In the genomic region with DNA sequence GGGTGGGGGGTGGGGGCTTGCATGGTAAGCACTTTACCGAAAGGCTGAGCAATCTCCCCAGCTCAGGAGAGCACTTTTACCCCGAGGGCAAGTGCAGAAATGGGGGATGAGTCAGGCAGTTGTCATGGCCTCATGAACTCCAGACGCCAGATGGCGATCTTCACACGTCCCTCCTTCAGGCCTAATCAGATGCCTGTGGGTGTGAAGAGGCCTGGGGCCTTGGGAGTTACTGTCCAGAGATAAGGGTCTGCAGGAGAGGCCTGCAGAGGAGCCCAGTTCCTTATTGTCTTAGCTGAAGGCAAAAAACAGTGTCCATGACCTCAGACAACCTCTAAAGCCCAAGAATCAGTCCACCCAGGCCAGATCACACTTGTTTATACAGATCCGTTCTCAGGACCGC, we compare ENCODE assay signal across 8 mouse cellular contexts. TPM values are rescaled to one million over a fixed set of nuclear protein-coding genes. Genes with fewer than 3 reads are reported as not detected.
A peak's percentile ranks its signal among the peaks of the same experiment; 100 is the strongest.
DNase-seq lines count a peak whose midpoint lies in the region; ATAC-seq and TF ChIP-seq lines count a peak whose summit lies in the region.

No protein-coding gene starts in this region.

- H3K36me3 ChIP-seq in forebrain, embryonic 14.5 days (ENCODE audit: control insufficient read depth, insufficient read depth, low read length), result peaks cover 17% of the 10 kb centered on the region; the same call in 1 of the 2 replicates
- H3K36me3 ChIP-seq in hindbrain, postnatal 0 days (ENCODE audit: insufficient read depth, low read length), result no peaks in the 10 kb centered on the region

- H3K4me1 ChIP-seq in forebrain, embryonic 14.5 days (ENCODE audit: control insufficient read depth, insufficient read depth, low read length), result no peaks in the 10 kb centered on the region
- no peaks in the 10 kb centered on the region; the same call in 1 of the 2 replicates for H3K4me1 ChIP-seq in hindbrain, postnatal 0 days (ENCODE audit: insufficient read depth, low read length)

- no peaks in the 10 kb centered on the region for H3K9me3 ChIP-seq in forebrain, embryonic 14.5 days (replicated peaks; ENCODE audit: control insufficient read depth, low read length)
- H3K9me3 ChIP-seq in hindbrain, postnatal 0 days (ENCODE audit: low read length), result no peaks in the 10 kb centered on the region

- no peaks in the 10 kb centered on the region for H3K27me3 ChIP-seq in forebrain, embryonic 14.5 days (replicated peaks; ENCODE audit: control insufficient read depth, insufficient read depth, low read length)
- no peaks in the 10 kb centered on the region for H3K27me3 ChIP-seq in hindbrain, postnatal 0 days (ENCODE audit: insufficient read depth, low read length)

- WGBS in forebrain, embryonic 14.5 days, result 45% methylated on average over 7 of the region's 7 CpGs
- WGBS in hindbrain, postnatal 0 days, result 32% methylated on average over 7 of the region's 7 CpGs

- no peak overlapping the region for H3K27ac ChIP-seq in forebrain, embryonic 14.5 days (ENCODE audit: low read depth, low read length)
- H3K27ac ChIP-seq in hindbrain, postnatal 0 days, result no peak overlapping the region

- no peak overlapping the region for H3K4me2 ChIP-seq in forebrain, embryonic 14.5 days (ENCODE audit: low read length)
- no peak overlapping the region for H3K4me2 ChIP-seq in hindbrain, postnatal 0 days (ENCODE audit: low read depth, low read length)

- peak; percentile 74 for TF ChIP-seq CTCF in hindbrain, postnatal 0 days (IDR thresholded peaks at IDR 0.05; ENCODE audit: low read depth)

- no peak overlapping the region for H3K4me3 ChIP-seq in forebrain, embryonic 14.5 days (ENCODE audit: low read depth, low read length)
- H3K4me3 ChIP-seq in hindbrain, postnatal 0 days (ENCODE audit: low read length), result no peak overlapping the region

- ATAC-seq in frontal cortex, adult (ENCODE audit: low TSS enrichment), result no peak
- no peak for ATAC-seq in forebrain, embryonic 14.5 days
- peak; percentile 48; the same call in 1 of the 2 replicates for ATAC-seq in hindbrain, postnatal 0 days
- ATAC-seq in megakaryocyte progenitor cell, adult 5-6 weeks (replicated peaks; ENCODE audit: poor library complexity), result peak; percentile 88

- no peak overlapping the region for H3K9ac ChIP-seq in forebrain, embryonic 14.5 days (ENCODE audit: low read length)
- H3K9ac ChIP-seq in hindbrain, postnatal 0 days (replicated peaks; ENCODE audit: low read length), result no peak overlapping the region

- DNase-seq in frontal cortex, postnatal 25 days (ENCODE audit: low spot score in 2 of 2), result peak; percentile 54 to 62
- DNase-seq in brain, adult 2 months (ENCODE audit: low read depth, low spot score), result peak; percentile 85
- peak; percentile 73 for DNase-seq in forebrain, embryonic 14.5 days (ENCODE audit: low spot score)
- DNase-seq in hindbrain, postnatal 0 days (ENCODE audit: low spot score), result peak; percentile 72
- DNase-seq in left cerebral cortex, adult 11 months (ENCODE audit: low spot score), result peak; percentile 61
- peak; percentile 28 to 81 for DNase-seq in spleen, postnatal 10 days (ENCODE audit: low spot score in 2 of 2)

RNA-seq across cellular contexts. Expression of a gene that starts 10.4 kb away (rescaled TPM):
- polyA plus RNA-seq in forebrain, embryonic 14.5 days (2014; fragmentation: Nextera tagmentation; extraction: Ambion mirVana), result 16.1 and 20.8 TPM in 2 replicates
- 34.6 and 41.1 TPM in 2 replicates for total RNA-seq in hindbrain, postnatal 0 days (2014; rRNA removed)
- 27.0 and 27.4 TPM in 2 replicates for polyA plus RNA-seq in hindbrain, postnatal 0 days (2015; fragmentation: Nextera tagmentation; extraction: Ambion mirVana)
- not detected in 2 replicates for total RNA-seq in megakaryocyte progenitor cell, adult 5-6 weeks (2015)
- not detected in 2 replicates for total RNA-seq in megakaryocyte progenitor cell, adult 5-6 weeks (2017)

RNA-seq across cellular contexts. Expression of a gene that starts 11.2 kb away (rescaled TPM):
- polyA plus RNA-seq in forebrain, embryonic 14.5 days (2014; fragmentation: Nextera tagmentation; extraction: Ambion mirVana), result 14.5 and 16.3 TPM in 2 replicates
- total RNA-seq in hindbrain, postnatal 0 days (2014; rRNA removed), result 23.9 and 28.2 TPM in 2 replicates
- polyA plus RNA-seq in hindbrain, postnatal 0 days (2015; fragmentation: Nextera tagmentation; extraction: Ambion mirVana), result 20.7 and 22.0 TPM in 2 replicates
- total RNA-seq in megakaryocyte progenitor cell, adult 5-6 weeks (2015), result 0.05 TPM in 1 of 2 replicates, not detected in the other
- 0.08 TPM in 1 of 2 replicates, not detected in the other for total RNA-seq in megakaryocyte progenitor cell, adult 5-6 weeks (2017)

RNA-seq across cellular contexts. Expression of a gene that starts 15.8 kb away (rescaled TPM):
- 99.6 and 109 TPM in 2 replicates for polyA plus RNA-seq in forebrain, embryonic 14.5 days (2014; fragmentation: Nextera tagmentation; extraction: Ambion mirVana)
- total RNA-seq in hindbrain, postnatal 0 days (2014; rRNA removed), result 59.2 and 61.7 TPM in 2 replicates
- polyA plus RNA-seq in hindbrain, postnatal 0 days (2015; fragmentation: Nextera tagmentation; extraction: Ambion mirVana), result 106 and 108 TPM in 2 replicates
- total RNA-seq in megakaryocyte progenitor cell, adult 5-6 weeks (2015), result 21.4 and 32.9 TPM in 2 replicates
- 31.8 and 37.3 TPM in 2 replicates for total RNA-seq in megakaryocyte progenitor cell, adult 5-6 weeks (2017)

RNA-seq across cellular contexts. Expression of a gene that starts 15.9 kb away (rescaled TPM):
- 0.59 and 0.71 TPM in 2 replicates for polyA plus RNA-seq in forebrain, embryonic 14.5 days (2014; fragmentation: Nextera tagmentation; extraction: Ambion mirVana)
- 0.40 and 0.42 TPM in 2 replicates for total RNA-seq in hindbrain, postnatal 0 days (2014; rRNA removed)
- 0.39 and 0.84 TPM in 2 replicates for polyA plus RNA-seq in hindbrain, postnatal 0 days (2015; fragmentation: Nextera tagmentation; extraction: Ambion mirVana)
- total RNA-seq in megakaryocyte progenitor cell, adult 5-6 weeks (2015), result not detected in 2 replicates
- total RNA-seq in megakaryocyte progenitor cell, adult 5-6 weeks (2017), result 0.10 and 0.33 TPM in 2 replicates

RNA-seq across cellular contexts. Expression of a gene that starts 28.3 kb away (rescaled TPM):
- polyA plus RNA-seq in forebrain, embryonic 14.5 days (2014; fragmentation: Nextera tagmentation; extraction: Ambion mirVana), result 33.3 and 50.8 TPM in 2 replicates
- total RNA-seq in hindbrain, postnatal 0 days (2014; rRNA removed), result 105 and 119 TPM in 2 replicates
- polyA plus RNA-seq in hindbrain, postnatal 0 days (2015; fragmentation: Nextera tagmentation; extraction: Ambion mirVana), result 42.7 and 49.8 TPM in 2 replicates
- 1.5 and 4.0 TPM in 2 replicates for total RNA-seq in megakaryocyte progenitor cell, adult 5-6 weeks (2015)
- total RNA-seq in megakaryocyte progenitor cell, adult 5-6 weeks (2017), result 1.4 and 2.5 TPM in 2 replicates

Comparison
In these comparisons a context has a peak if more than half of its experiments do, and no peak if none do; other contexts are left out.
1. ATAC-seq: peak in hindbrain, postnatal 0 days (single experiment) and megakaryocyte progenitor cell, adult 5-6 weeks (single experiment); none in frontal cortex, adult (single experiment) and forebrain, embryonic 14.5 days (single experiment).
2. RNA of a gene that starts 10.4 kb away (total RNA-seq): 34.6 to 41.1 TPM in hindbrain, postnatal 0 days; not detected in megakaryocyte progenitor cell, adult 5-6 weeks; every median in the first group is over 10 times any median in the second.
3. RNA of a gene that starts 11.2 kb away (total RNA-seq): 23.9 to 28.2 TPM in hindbrain, postnatal 0 days; 0.05 to 0.08 TPM in megakaryocyte progenitor cell, adult 5-6 weeks; every median in the first group is over 10 times any median in the second.
4. Peak in every context shown above with its lines, with median percentiles within 50 percentile points of each other: DNase-seq.